Mouse (Mus musculus): ENCODE results near the gene Slc30a1. TPM values are rescaled to one million over a fixed set of nuclear protein-coding genes. Genes with fewer than 3 reads are reported as not detected.

Slc30a1 gene
- polyA plus RNA-seq, 1 experiment from 2014 or later = 3.1 TPM

- Histone ChIP-seq H3K4me1 (ENCODE audit: control insufficient read depth in 2 of 2, insufficient read depth in 2 of 2, low read length in 2 of 2) (peaks cover 2 to 3% of the 10 kb centered on the region in 2 experiments; a peak in 2 of 4 replicates), H3K27ac (replicated peaks in 1 of 2; ENCODE audit: control insufficient read depth in 1 of 2, insufficient read depth in 1 of 2, low read depth in 2 of 2, low read length in 2 of 2) (no peak overlapping the region), H3K4me3 (ENCODE audit: control insufficient read depth in 1 of 2, insufficient read depth in 1 of 2, low read depth in 1 of 2, low read length in 2 of 2) (no peak overlapping the region), H3K4me2 (ENCODE audit: low read length) (no peak overlapping the region), H3K36me3 (ENCODE audit: control insufficient read depth, insufficient read depth, low read length) (no peaks in the 10 kb centered on the region), H3K9me3 (ENCODE audit: control insufficient read depth, low read length) (no peaks in the 10 kb centered on the region), H3K27me3 (ENCODE audit: control insufficient read depth, insufficient read depth, low read length) (no peaks in the 10 kb centered on the region), H3K9ac (ENCODE audit: low read length) (no peak overlapping the region)
- WGBS = 65% methylated on average over 6 of the region's 6 CpGs
- ATAC-seq (ENCODE audit: insufficient number of reproducible peaks, insufficient read depth, low FRiP score, low read depth) = no peak
Observed at GRCm38 (mm10) chr1:191872076-191872710, 34.4 kb upstream of the Slc30a1 start.

DNA sequence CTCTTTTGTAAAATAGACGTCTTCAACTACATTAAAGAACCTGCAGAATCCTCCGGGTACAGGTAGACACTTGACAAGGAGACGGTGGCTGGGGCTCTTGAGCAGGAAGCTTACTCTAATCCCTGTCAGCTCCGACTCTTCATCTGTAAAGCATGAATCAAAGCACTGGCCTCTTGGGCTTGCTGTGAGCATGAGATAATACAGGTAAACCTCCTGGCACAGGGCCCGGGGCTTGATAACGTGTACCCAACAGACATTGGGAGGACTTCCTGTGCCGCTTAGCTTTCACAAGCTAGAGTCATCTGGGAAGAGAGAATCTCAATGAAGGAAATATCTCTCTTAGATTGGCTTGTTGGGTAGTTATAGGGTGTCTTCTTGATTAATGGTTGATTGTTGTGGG is 31.6 kb upstream of the Slc30a1 start:
- H3K36me3 ChIP-seq (ENCODE audit: control insufficient read depth, insufficient read depth, low read length) = no peaks in the 10 kb centered on the region
- no peak overlapping the region for H3K27ac ChIP-seq (replicated peaks in 1 of 2; ENCODE audit: control insufficient read depth in 1 of 2, insufficient read depth in 1 of 2, low read depth in 2 of 2, low read length in 2 of 2)
- H3K4me3 ChIP-seq (ENCODE audit: control insufficient read depth in 1 of 2, insufficient read depth in 1 of 2, low read depth in 1 of 2, low read length in 2 of 2) = no peak overlapping the region
- H3K4me2 ChIP-seq (ENCODE audit: low read length) = no peak overlapping the region
- 47% methylated on average over 7 of the region's 7 CpGs for WGBS
- no peaks in the 10 kb centered on the region for H3K9me3 ChIP-seq (ENCODE audit: control insufficient read depth, low read length)
- H3K27me3 ChIP-seq (ENCODE audit: control insufficient read depth, insufficient read depth, low read length) = no peaks in the 10 kb centered on the region
- H3K4me1 ChIP-seq (ENCODE audit: control insufficient read depth in 2 of 2, insufficient read depth in 2 of 2, low read length in 2 of 2) = peaks cover 19 to 20% of the 10 kb centered on the region in 2 experiments
- no peak for ATAC-seq (ENCODE audit: insufficient number of reproducible peaks, insufficient read depth, low FRiP score, low read depth)
- H3K9ac ChIP-seq (ENCODE audit: low read length) = no peak overlapping the region

DNA sequence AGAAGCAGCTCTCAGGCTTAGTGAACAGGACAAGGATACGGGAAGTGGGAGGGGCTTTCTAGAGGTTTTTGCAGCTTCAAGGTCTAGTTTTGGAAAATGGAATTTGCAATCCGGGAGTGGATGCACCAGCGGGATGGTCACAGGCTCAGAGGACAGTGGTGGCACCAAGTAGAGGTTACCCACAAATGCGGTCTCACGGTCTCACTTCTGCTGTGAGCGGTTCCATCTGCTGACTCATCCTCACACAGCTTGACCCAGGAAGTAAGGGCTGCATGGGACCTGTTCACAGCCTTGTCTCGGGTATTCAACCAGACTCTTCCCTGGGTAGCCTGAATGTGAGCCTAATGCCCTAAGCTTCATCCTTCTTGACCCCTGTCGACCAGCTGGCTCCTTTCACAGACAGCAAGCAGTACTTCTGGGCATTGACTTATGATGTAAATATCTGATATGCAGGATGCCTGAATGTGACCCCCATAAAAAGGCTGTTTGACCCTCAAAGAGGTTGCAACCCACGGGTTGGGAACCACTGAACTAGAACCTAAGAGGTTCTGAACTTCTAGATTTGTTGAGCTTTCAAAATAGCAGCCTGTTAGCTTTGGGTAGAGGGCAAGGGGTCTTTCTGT is 30.8 kb upstream of the Slc30a1 start:
- ATAC-seq (ENCODE audit: insufficient number of reproducible peaks, insufficient read depth, low FRiP score, low read depth) = no peak
- 70% methylated on average over 9 of the region's 9 CpGs for WGBS
- Histone ChIP-seq H3K4me2 (ENCODE audit: low read length) (no peak overlapping the region), H3K36me3 (ENCODE audit: control insufficient read depth, insufficient read depth, low read length) (no peaks in the 10 kb centered on the region), H3K4me1 (ENCODE audit: control insufficient read depth in 2 of 2, insufficient read depth in 2 of 2, low read length in 2 of 2) (peaks cover 19 to 20% of the 10 kb centered on the region in 2 experiments), H3K4me3 (ENCODE audit: control insufficient read depth in 1 of 2, insufficient read depth in 1 of 2, low read depth in 1 of 2, low read length in 2 of 2) (no peak overlapping the region), H3K9me3 (ENCODE audit: control insufficient read depth, low read length) (no peaks in the 10 kb centered on the region), H3K9ac (ENCODE audit: low read length) (no peak overlapping the region), H3K27me3 (ENCODE audit: control insufficient read depth, insufficient read depth, low read length) (no peaks in the 10 kb centered on the region), H3K27ac (replicated peaks in 1 of 2; ENCODE audit: control insufficient read depth in 1 of 2, insufficient read depth in 1 of 2, low read depth in 2 of 2, low read length in 2 of 2) (no peak overlapping the region)

DNA sequence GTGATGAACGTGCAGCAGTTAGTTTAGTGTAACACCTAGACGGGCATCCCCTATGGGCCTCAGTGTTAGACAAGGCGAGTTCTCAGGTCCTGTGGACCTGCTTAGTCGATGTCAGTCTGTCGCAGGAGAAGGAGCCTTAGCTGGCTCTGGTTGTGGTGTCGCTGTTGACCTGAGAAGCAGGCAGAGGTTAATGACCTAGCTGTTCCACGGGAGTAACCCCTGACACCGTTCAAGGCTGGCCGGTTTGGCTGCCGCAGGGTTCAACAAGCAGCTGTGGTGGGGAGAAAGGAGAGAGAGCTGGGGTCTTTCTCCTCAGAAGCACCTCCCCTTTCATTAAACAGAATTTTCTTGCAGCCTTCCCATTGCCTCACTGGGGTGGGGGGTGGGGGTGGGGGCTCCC is 28.9 kb upstream of the Slc30a1 start:
- no peak for ATAC-seq (ENCODE audit: insufficient number of reproducible peaks, insufficient read depth, low FRiP score, low read depth)
- WGBS = 78% methylated on average over 10 of the region's 10 CpGs
- no peak overlapping the region for H3K4me3 ChIP-seq (ENCODE audit: control insufficient read depth in 1 of 2, insufficient read depth in 1 of 2, low read depth in 1 of 2, low read length in 2 of 2)
- H3K9ac ChIP-seq (ENCODE audit: low read length) = no peak overlapping the region
- no peaks in the 10 kb centered on the region for H3K9me3 ChIP-seq (ENCODE audit: control insufficient read depth, low read length)
- no peaks in the 10 kb centered on the region for H3K27me3 ChIP-seq (ENCODE audit: control insufficient read depth, insufficient read depth, low read length)
- H3K27ac ChIP-seq (replicated peaks in 1 of 2; ENCODE audit: control insufficient read depth in 1 of 2, insufficient read depth in 1 of 2, low read depth in 2 of 2, low read length in 2 of 2) = no peak overlapping the region
- no peak overlapping the region for H3K4me2 ChIP-seq (ENCODE audit: low read length)
- H3K4me1 ChIP-seq (ENCODE audit: control insufficient read depth in 2 of 2, insufficient read depth in 2 of 2, low read length in 2 of 2) = peaks cover 28 to 35% of the 10 kb centered on the region in 2 experiments
- no peaks in the 10 kb centered on the region for H3K36me3 ChIP-seq (ENCODE audit: control insufficient read depth, insufficient read depth, low read length)

GRCm38 (mm10) chr1:191878518-191878921 is 28.0 kb upstream of the Slc30a1 start:
- WGBS = 28% methylated on average over 4 of the region's 4 CpGs
- ATAC-seq (ENCODE audit: insufficient number of reproducible peaks, insufficient read depth, low FRiP score, low read depth) = no peak
- no peak overlapping the region for H3K4me3 ChIP-seq (ENCODE audit: control insufficient read depth in 1 of 2, insufficient read depth in 1 of 2, low read depth in 1 of 2, low read length in 2 of 2)
- no peak overlapping the region for H3K9ac ChIP-seq (ENCODE audit: low read length)
- H3K27ac ChIP-seq (replicated peaks in 1 of 2; ENCODE audit: control insufficient read depth in 1 of 2, insufficient read depth in 1 of 2, low read depth in 2 of 2, low read length in 2 of 2) = peak overlapping the region; percentile 9 to 26; a peak in 3 of 4 replicates
- no peaks in the 10 kb centered on the region for H3K27me3 ChIP-seq (ENCODE audit: control insufficient read depth, insufficient read depth, low read length)
- H3K4me2 ChIP-seq (ENCODE audit: low read length) = peak overlapping the region; percentile 5; the same call in 1 of the 2 replicates
- peaks cover 28 to 38% of the 10 kb centered on the region in 2 experiments for H3K4me1 ChIP-seq (ENCODE audit: control insufficient read depth in 2 of 2, insufficient read depth in 2 of 2, low read length in 2 of 2)
- no peaks in the 10 kb centered on the region for H3K36me3 ChIP-seq (ENCODE audit: control insufficient read depth, insufficient read depth, low read length)
- H3K9me3 ChIP-seq (ENCODE audit: control insufficient read depth, low read length) = no peaks in the 10 kb centered on the region

DNA sequence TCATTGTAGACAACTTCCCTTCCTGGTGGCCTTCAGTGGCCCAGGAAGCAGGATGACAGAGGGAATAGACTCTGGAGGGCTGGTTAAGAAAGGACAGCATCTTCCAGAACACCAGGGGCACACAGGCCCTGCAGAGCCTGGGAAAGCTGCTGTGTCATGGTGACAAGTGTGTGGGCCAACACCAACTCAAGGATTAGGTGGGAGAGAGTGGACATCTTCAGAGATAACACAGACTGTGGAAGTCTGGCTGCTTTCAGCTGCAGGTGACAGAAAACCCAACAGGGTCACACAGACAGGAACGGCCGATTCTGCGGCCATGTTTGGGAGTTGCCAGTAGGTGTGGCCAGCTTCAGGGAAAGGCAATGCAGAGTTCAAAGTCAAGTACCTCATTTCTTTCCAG is 26.3 kb upstream of the Slc30a1 start:
- H3K27ac ChIP-seq (replicated peaks in 1 of 2; ENCODE audit: control insufficient read depth in 1 of 2, insufficient read depth in 1 of 2, low read depth in 2 of 2, low read length in 2 of 2) = no peak overlapping the region
- WGBS = 59% methylated on average over 3 of the region's 3 CpGs
- no peaks in the 10 kb centered on the region for H3K9me3 ChIP-seq (ENCODE audit: control insufficient read depth, low read length)
- H3K27me3 ChIP-seq (ENCODE audit: control insufficient read depth, insufficient read depth, low read length) = no peaks in the 10 kb centered on the region
- no peaks in the 10 kb centered on the region for H3K36me3 ChIP-seq (ENCODE audit: control insufficient read depth, insufficient read depth, low read length)
- H3K4me1 ChIP-seq (ENCODE audit: control insufficient read depth in 2 of 2, insufficient read depth in 2 of 2, low read length in 2 of 2) = peaks cover 28 to 40% of the 10 kb centered on the region in 2 experiments
- no peak overlapping the region for H3K4me2 ChIP-seq (ENCODE audit: low read length)
- H3K4me3 ChIP-seq (ENCODE audit: control insufficient read depth in 1 of 2, insufficient read depth in 1 of 2, low read depth in 1 of 2, low read length in 2 of 2) = no peak overlapping the region
- no peak overlapping the region for H3K9ac ChIP-seq (ENCODE audit: low read length)
- no peak for ATAC-seq (ENCODE audit: insufficient number of reproducible peaks, insufficient read depth, low FRiP score, low read depth)

DNA sequence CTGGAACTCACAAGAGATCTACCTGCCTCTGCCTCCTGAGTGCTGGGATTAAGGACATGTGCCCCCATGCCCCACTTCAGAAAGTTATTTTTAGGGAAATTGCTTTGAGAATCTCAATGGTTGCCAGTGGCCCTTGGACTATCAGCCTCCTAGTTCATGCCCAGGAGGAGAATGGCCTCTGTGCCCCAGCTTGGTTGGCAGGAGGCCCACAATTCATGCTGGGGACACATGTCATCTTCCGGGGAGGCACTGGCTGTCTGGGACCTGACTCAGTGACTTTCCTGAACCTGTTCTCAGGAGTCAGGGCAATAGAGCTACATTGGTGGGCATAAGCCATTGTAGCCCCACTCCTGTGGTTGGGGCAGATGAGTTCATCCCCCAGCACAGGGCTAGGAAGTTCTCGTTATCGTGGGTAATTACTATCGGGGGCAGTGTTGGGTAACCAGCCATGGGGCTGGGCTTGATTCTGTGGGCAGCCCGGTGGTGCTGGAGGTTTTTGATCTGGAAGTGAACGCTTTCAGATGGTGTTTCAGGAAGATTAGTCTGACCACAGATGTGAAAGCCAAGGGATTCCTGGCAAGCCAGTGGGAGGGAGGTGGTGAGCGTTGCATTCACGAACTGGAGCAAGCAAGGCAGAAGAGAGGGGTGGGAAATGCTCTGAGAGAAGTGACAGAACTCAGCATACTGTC is 25.5 kb upstream of the Slc30a1 start:
- ATAC-seq (ENCODE audit: insufficient number of reproducible peaks, insufficient read depth, low FRiP score, low read depth) = no peak
- H3K4me3 ChIP-seq (ENCODE audit: control insufficient read depth in 1 of 2, insufficient read depth in 1 of 2, low read depth in 1 of 2, low read length in 2 of 2) = no peak overlapping the region
- H3K36me3 ChIP-seq (ENCODE audit: control insufficient read depth, insufficient read depth, low read length) = no peaks in the 10 kb centered on the region
- no peak overlapping the region for H3K27ac ChIP-seq (replicated peaks in 1 of 2; ENCODE audit: control insufficient read depth in 1 of 2, insufficient read depth in 1 of 2, low read depth in 2 of 2, low read length in 2 of 2)
- no peak overlapping the region for H3K9ac ChIP-seq (ENCODE audit: low read length)
- 62% methylated on average over 8 of the region's 8 CpGs for WGBS
- H3K4me2 ChIP-seq (ENCODE audit: low read length) = no peak overlapping the region
- H3K9me3 ChIP-seq (ENCODE audit: control insufficient read depth, low read length) = no peaks in the 10 kb centered on the region
- H3K27me3 ChIP-seq (ENCODE audit: control insufficient read depth, insufficient read depth, low read length) = no peaks in the 10 kb centered on the region
- peaks cover 26 to 37% of the 10 kb centered on the region in 2 experiments for H3K4me1 ChIP-seq (ENCODE audit: control insufficient read depth in 2 of 2, insufficient read depth in 2 of 2, low read length in 2 of 2)
